Mouse (Mus musculus) liver, embryonic 15.5 days (tissue): ENCODE measurements around the gene Defa31. TPM values are rescaled to one million over a fixed set of nuclear protein-coding genes. Genes with fewer than 3 reads are reported as not detected.
"Not testable (repeated sequence)": the region's sequence is repeated elsewhere in the genome, so short reads cannot be mapped to it uniquely, and the experiment has no call there.

Experiments used
- ATAC-seq: fragments of 200-750 bp; cut with Nextera tagmentation; 2 replicates; pipeline ENCODE4 v1.8.0; 2017; ENCODE audit warnings: moderate number of reproducible peaks, mild to moderate bottlenecking, moderate library complexity; ENCODE audit not compliant: insufficient read depth
- H3K27ac ChIP-seq: fragments of 300-500 bp; sonication (generic); replicated peaks from 2 replicates; pipeline ENCODE4 v1.5.1; 2015; ENCODE audit warnings: mild to moderate bottlenecking, inconsistent platforms
- H3K27me3 ChIP-seq: fragments of 300-500 bp; sonication (generic); 2 replicates; pipeline ENCODE4 v1.6.1; 2015; ENCODE audit warnings: mild to moderate bottlenecking, inconsistent platforms
- H3K36me3 ChIP-seq: fragments of 300-500 bp; sonication (generic); replicated peaks from 2 replicates; pipeline ENCODE4 v1.6.1; 2015; ENCODE audit warnings: moderate library complexity, mild to moderate bottlenecking, inconsistent platforms
- H3K4me1 ChIP-seq: fragments of 300-500 bp; sonication (generic); replicated peaks from 2 replicates; pipeline ENCODE4 v1.6.1; 2015; ENCODE audit warnings: inconsistent platforms
- H3K4me2 ChIP-seq: fragments of 300-500 bp; sonication (generic); 2 replicates; pipeline ENCODE4 v1.6.1; 2015; ENCODE audit warnings: moderate library complexity, mild to moderate bottlenecking, inconsistent platforms
- H3K4me3 ChIP-seq: fragments of 300-500 bp; sonication (generic); replicated peaks from 2 replicates; pipeline ENCODE4 v1.5.1; 2015; ENCODE audit warnings: mild to moderate bottlenecking, inconsistent platforms
- H3K9ac ChIP-seq: fragments of 300-500 bp; sonication (generic); 2 replicates; pipeline ENCODE4 v1.6.1; 2015; ENCODE audit warnings: moderate library complexity, mild to moderate bottlenecking, inconsistent platforms
- H3K9me3 ChIP-seq: fragments of 300-500 bp; sonication (generic); replicated peaks from 2 replicates; pipeline ENCODE4 v1.6.1; 2016; ENCODE audit warnings: inconsistent platforms
- WGBS: fragments of 180-500 bp; shearing (Covaris S2); methylation state at CpG from one replicate; pipeline ENCODE4 v1.1.7; 2015; ENCODE audit warnings: mixed read lengths; ENCODE audit not compliant: insufficient replicate concordance; 5-methylcytosine and 5-hydroxymethylcytosine counted together
- polyA plus RNA-seq: library from polyadenylated mRNA; unstranded; fragments of >200 nt; fragmentation: Nextera tagmentation; extraction: Ambion mirVana; gene quantifications from 2 replicates; pipeline ENCODE4 v1.2.1, GENCODE M21; 2015

The Defa31 gene
- not detected in 2 replicates for polyA plus RNA-seq

GRCm38 (mm10) chr8:21191314-21191713 is at the start of gene Defa31:
TSS of gene Defa31 (plus strand) at chr8:21191614.
- not testable (repeated sequence) for H3K4me2 ChIP-seq, H3K4me1 ChIP-seq, H3K4me3 ChIP-seq, ATAC-seq, H3K27ac ChIP-seq, H3K27me3 ChIP-seq, H3K9me3 ChIP-seq, H3K36me3 ChIP-seq, H3K9ac ChIP-seq
- no CpG with 5 or more reads among the region's 1 CpGs for WGBS

GRCm38 (mm10) chr8:21161977-21162376 is 29.4 kb upstream of the Defa31 start, which contains the start of gene Defa22:
TSS of gene Defa22 (plus strand) at chr8:21162277.
- not testable (repeated sequence) for H3K4me2 ChIP-seq, H3K4me1 ChIP-seq, H3K27me3 ChIP-seq, H3K9me3 ChIP-seq, H3K9ac ChIP-seq, ATAC-seq, H3K36me3 ChIP-seq, H3K27ac ChIP-seq, H3K4me3 ChIP-seq
- WGBS = no CpG with 5 or more reads among the region's 1 CpGs

GRCm38 (mm10) chr8:21201261-21201660 is 9.8 kb downstream of the Defa31 start, which contains the start of gene Gm15293:
TSS of gene Gm15293 (plus strand) at chr8:21201561.
- not testable (repeated sequence) for H3K9ac ChIP-seq, H3K36me3 ChIP-seq, H3K27me3 ChIP-seq, H3K27ac ChIP-seq, H3K9me3 ChIP-seq, H3K4me1 ChIP-seq, H3K4me2 ChIP-seq, H3K4me3 ChIP-seq, ATAC-seq
- no CpG with 5 or more reads among the region's 1 CpGs for WGBS

Other genes with a start within 250 kb of the Defa31 start
- gene AY761185, start 246.9 kb upstream of the Defa31 start, polyA plus RNA-seq = not detected in 2 replicates
- not detected in 2 replicates for gene Defa21, start 166.1 kb upstream of the Defa31 start, polyA plus RNA-seq
- not detected in 2 replicates for gene Defa23, start 136.6 kb upstream of the Defa31 start, polyA plus RNA-seq
- gene Defa35, start 126.6 kb upstream of the Defa31 start, polyA plus RNA-seq = not detected in 2 replicates
- not detected in 2 replicates for gene Defa25, start 107.2 kb upstream of the Defa31 start, polyA plus RNA-seq
- gene Gm14851, start 95.6 kb upstream of the Defa31 start, polyA plus RNA-seq = not detected in 2 replicates
- gene Defa30, start 57.0 kb upstream of the Defa31 start, polyA plus RNA-seq = not detected in 2 replicates
- gene Defa22, start 29.3 kb upstream of the Defa31 start, polyA plus RNA-seq = not detected in 2 replicates
- gene Gm15293, start 9.9 kb downstream of the Defa31 start, polyA plus RNA-seq = not detected in 2 replicates
- not detected in 2 replicates for gene Gm15292, start 58.1 kb downstream of the Defa31 start, polyA plus RNA-seq
- not detected in 2 replicates for gene Defa27, start 123.9 kb downstream of the Defa31 start, polyA plus RNA-seq
- gene Defa29, start 135.4 kb downstream of the Defa31 start, polyA plus RNA-seq = not detected in 2 replicates
- gene Defa2, start 186.9 kb downstream of the Defa31 start, polyA plus RNA-seq = not detected in 2 replicates
- not detected in 2 replicates for gene Defa33, start 200.2 kb downstream of the Defa31 start, polyA plus RNA-seq
- not detected in 2 replicates for gene Defa36, start 235.8 kb downstream of the Defa31 start, polyA plus RNA-seq